Mouse (Mus musculus) lung, adult 18-20 months (tissue): ENCODE results near the gene Gm49388.

Experiments used
- DNase-seq, 2 experiments: peaks; one replicate each; pipeline ENCODE4 v3.0.0; 2022; ENCODE audit warnings: mixed read lengths in 2 of 2

The Gm49388 gene

DNA sequence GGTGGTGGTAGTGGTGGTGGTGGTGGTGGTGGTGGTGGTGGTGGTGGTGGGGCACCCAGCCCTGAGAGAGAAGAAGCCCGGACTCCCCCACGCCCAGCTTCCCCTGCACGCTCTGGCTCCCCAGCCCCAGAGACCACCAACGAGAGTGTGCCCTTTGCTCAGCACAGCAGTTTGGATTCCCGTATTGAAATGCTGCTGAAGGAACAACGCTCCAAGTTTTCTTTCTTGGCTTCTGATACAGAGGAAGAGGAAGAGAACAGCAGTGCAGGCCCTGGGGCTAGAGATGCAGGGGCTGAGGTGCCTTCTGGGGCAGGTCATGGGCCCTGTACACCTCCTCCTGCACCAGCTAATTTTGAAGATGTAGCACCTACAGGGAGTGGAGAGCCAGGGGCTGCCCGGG is at the start of gene Gm49388:
TSS of gene Gm49388 (plus strand) at position 301 of the 400 bp plus-strand sequence.
- no peak for DNase-seq

DNA sequence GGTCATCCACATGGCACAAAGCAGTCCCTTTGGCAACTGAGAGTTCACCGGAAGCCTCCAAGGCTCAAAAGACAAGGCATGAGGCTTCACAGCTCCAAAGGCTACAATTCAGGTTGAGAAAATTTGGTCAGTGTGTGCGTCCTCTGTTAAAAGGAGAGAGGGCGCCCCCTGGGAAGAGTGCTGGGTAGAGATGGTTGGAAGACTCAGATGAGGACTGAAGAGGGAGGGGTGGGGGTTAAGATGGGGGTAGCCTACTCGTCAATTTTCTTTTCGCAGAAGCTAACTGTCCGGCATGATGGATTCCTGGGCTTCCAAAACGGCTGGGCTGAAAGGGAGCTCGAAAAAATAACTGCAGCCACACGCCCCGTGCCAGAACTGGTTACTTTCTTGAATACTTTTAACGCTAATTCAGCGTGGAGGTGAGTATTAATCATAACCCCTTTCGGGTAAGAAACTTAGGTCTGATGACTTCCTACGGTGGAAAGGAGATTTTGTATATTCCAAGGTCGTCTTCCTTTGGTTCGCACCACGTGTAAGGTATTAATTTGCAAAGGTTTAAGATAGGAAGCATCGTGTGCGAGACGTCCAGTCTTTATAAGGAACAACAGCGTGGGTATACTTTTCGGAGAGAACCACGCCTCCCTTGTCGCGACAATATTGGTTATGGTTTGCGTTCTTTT is 40.9 kb upstream of the Gm49388 start, which contains the start of gene Fbxl19:
TSS of gene Fbxl19 (plus strand) at position 178 of the 680 bp plus-strand sequence.
- peak; percentile 70 to 78 for DNase-seq

DNA sequence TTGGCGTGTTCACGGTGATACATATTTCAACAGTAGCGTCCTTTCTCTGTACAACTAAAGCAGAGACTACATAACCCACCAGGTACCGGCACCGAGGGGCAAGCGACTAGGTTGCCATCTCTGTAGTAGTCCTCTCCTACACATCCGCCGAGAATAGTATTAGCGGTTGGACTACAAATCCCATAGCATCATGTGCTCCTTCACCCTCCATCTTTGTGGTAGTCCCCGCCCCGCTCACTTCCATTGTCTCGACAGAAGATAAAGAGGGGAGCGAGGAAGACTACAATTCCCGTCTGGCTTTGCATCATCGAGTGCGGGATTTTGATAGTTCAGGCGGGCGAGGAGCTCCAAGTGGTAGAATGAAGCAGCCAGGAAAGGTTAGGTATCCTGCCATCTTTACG is 40.2 kb upstream of the Gm49388 start:
- peak; percentile 96 to 97 for DNase-seq

DNA sequence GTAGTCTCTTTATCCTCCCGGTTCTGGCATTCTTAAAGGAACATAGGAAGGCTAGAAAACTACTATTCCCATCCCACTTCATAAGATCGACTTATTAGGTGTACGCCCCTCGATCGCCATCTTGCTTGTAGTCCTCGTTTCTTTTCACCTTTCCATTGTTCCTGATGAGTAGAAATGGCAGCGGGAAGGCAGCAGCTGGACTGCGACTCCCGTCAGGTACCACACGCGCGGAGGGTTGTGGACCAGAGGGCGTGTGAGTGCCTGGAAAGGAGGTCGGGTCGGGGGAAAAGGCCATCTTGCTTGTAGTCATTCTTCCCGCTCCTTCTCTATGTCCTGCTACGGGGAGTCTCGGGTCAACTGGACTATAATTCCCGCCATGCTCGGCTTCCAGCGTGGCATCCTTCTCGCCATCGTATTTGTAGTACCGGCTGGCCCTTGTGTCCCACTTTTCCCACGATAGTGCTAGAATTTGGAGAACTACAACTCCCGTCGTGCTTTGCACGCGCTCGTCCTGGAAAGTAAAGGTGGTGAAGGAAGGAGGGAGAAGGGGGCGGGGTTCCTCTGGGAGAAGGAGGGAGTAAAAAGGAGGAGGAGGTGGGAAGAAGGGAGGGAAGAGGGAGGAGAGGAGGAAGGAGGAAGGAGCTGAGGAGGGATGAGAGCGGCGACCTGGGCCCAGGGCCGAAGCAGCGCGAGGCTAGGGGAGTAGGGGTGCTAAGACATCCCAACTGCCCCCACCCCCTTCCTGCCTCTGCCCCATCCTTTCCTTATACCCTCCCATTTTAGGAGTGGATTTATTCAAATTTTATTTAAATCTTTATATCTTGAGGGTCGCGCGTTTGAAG is 39.5 kb upstream of the Gm49388 start:
- DNase-seq, result peak; percentile 99

DNA sequence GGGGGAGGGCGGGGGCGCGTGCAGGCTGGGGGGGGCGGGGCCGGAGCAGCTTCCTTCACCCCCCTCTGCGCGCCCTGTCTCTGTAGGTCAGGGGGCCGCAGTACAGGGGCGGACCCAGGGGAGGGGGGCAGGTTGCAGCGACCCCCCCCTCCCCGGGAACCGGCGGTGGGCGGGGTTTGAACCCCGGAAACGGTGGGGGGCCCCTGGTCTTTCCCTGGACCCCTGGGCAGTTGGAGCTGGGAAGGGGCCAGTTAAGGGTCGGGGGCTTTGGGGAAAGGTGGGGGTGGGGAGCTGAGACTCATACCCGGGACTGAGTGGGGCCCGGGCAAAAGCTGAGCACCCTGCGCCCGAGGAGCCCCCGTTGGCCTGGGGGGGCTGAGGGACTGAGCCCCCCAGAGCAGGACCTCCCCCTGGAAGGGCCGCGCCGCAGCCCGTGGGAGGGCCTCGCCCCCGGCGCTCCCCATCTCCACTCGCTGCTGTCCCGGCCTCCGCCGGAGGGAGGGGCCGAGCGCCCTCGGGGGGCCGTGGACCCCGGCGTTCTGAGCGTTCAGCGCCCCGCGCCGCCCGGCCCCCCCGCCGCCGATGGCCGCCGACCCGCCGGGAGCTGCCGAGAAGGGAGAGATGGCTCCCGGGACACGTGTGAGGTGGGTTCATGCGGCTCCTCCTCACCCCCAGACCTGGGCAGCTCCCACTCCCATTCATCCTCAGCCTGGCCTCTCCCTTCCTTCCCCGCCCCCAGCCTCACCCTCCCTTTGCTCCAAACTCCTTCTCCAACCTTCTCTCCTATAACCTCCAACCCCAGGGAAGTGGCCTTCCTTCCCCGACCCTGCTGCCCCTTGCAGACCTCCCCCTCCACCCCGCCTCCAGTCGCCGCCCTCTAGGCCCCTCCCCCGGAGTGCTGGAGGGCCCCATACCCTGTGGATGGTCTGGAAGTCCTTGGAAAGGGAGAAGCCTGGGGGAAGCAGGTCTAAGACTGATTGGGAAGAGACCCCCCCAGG is 38.6 kb upstream of the Gm49388 start:
- DNase-seq, result no peak

DNA sequence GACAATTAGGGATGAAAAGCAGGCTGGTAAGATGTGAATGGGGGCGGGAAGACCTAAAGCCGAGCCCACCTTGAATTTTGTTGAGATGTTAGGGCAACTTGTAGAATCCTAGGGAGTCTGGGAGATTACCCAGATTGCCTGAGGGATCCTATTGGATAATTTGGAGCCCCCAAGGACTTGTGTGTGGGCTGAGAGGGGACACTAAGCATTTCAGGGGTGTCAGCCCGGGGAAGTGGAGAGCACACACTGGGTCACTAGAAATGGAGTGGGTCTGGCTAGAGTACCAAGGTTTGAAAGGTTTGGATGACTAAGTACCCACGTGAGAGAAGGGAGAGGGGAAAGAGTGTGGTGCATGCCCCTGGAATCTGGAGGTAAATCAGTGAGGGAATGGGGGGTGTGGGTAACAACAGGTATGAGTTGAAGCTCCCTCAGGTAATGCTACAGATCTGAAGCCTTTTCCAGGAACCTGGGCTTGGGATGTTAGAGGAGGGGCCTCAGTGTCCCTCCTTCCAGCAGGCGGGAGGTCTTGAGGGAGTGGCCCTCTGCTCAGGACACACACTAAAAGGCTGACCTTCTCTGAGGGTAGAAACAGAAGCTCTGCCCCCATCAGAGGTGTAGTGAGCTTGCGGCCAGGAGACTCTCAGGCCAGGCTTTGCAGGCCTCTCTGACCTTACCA is 37.7 kb upstream of the Gm49388 start:
- DNase-seq, result no peak

DNA sequence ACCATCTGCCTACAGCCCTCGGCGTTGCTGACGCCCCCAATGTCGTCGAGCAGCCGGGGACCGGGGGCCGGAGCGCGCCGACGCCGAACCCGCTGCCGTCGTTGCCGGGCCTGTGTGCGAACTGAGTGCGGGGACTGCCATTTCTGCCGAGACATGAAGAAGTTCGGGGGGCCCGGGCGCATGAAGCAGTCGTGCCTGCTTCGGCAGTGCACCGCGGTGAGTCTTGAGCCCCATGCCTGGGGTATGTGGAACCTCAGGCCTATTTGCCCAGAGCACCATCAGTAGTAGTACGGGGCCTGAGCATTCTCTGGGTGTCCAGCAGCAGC is 37.2 kb upstream of the Gm49388 start:
- no peak for DNase-seq

DNA sequence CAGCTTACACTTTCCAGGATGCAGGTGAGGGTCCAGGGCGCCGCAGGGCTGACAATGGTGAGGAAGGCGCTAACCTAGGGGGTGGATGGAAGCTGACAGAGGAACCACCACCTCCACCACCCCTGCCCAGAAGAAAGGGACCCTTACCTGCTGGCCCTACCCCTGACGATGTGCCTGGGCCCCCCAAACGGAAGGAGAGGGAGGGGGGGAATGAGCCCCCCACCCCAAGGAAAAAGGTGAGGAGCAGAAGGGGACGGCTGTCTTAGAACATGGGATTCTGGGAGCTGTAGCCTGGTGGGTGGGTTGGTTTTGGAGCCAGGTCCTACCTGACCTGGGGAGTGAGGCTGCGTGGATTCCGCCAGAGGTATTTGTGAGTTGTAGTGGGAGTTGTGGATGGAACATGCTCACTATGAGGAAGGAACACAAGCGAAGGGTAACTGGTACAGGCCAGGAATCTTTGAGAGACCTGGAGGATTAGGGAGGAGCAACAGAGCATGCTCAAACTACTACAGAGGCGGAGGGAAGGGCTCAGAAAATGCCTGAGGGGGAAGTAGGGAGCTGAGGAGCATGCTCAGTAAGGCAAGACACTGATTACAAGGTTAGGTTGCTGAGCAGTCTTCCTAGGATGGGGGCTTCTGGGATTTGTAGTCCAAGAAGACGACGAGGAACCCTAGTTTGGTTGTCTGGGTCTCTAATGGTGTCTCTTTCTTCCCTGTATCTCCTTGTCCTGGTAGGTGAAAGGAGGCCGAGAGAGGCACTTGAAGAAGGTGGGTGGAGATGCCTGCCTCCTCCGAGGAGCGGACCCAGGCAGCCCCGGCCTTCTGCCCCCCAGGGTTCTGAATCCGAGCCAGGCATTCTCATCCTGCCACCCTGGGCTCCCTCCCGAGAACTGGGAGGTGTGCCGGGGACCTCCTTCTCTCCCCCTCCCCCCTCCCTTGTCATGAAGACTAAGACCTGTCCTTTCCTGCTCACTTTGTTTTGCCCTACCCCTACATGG is 35.0 kb upstream of the Gm49388 start:
- DNase-seq, result peak in 1 of 2 experiments; percentile 57

DNA sequence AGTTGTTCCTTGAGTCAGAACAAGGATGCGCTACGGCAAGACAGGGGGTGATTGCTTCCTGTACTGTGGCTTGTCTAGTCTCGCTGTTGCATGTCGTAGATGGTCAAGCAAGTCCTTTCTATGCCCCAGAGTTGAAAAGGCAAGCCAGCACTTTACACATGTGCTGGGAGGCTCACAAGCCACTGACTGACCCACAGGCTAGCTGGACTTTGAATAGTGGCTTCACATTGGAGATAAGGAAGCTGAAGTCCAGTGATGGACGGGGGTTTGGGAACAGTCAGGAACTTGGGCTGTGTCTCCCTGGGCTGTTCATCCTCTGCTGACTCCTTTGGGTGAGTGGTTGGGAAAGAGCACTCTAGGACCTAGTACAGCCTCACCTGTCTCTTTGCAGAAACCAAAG is 33.8 kb upstream of the Gm49388 start:
- no peak for DNase-seq

DNA sequence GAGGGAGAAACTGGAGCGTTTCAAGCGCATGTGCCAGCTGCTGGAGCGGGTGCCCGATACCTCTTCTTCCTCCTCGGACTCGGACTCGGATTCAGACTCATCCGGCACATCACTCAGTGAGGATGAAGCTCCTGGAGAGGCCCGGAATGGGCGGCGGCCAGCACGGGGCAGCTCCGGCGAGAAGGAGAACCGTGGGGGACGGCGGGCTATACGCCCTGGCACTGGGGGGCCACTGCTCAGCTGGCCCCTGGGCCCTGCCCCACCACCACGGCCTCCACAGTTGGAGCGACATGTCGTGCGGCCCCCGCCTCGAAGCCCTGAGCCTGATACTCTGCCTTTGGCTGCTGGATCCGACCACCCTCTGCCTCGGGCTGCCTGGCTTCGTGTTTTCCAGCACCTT is 33.3 kb upstream of the Gm49388 start:
- no peak for DNase-seq

DNA sequence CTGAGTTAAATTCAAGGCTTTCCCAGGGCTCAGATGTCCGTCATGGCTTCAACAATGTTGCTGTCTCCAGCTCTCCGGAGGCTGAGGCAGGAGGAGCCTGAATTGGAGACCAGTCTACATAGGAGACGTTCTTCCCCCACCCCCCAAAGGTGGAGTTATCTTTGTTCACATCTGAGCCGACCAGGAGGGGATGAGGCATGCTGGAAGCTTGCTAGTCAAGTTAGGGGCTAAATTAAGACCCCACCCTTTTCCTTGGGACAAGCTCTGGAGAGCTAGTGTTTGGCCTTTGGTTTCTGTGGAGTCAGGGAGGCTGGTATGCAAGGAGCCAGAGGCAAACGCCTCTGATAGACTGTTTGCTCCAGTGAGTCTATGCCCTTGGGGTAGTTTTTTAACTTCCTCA is 32.2 kb upstream of the Gm49388 start:
- no peak for DNase-seq

DNA sequence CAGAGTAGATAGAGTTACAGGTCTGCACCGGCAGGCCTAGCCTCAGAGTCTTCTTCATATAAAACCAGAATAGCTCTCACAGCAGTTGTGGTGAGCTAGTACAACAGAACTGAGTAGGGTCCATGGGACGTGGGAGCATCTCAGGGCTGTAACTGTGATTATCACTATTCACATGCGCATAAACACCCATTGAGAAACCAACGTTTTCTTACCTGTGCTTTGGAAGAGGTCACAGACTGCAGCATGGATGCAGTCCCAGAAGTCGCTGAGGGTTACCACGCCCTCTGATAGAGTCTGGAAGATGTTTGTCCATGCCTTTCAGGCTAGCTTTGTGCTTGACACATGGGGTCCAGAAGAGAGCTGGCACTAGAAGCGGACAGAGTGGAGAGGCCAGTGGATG is 31.7 kb upstream of the Gm49388 start:
- no peak for DNase-seq

DNA sequence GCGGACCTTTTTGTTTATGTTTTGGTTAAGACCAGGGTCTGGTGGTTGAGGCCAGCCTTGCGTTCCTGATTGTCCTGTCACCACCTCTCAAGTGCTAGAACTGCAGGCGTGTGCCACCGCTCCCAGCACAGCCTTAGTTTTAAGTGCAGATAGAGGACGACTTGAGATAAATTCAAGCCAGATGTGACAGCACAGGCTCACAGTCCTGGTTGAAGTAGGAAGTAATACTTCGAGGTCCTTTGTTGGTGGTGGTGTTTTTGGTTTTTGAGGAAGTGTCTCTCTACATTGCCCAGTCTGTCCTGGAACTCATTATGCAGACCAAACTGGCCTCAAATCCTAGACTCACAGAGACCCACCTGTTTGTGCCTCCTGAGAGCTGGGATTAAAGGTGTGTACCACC is 25.7 kb upstream of the Gm49388 start:
- no peak for DNase-seq

DNA sequence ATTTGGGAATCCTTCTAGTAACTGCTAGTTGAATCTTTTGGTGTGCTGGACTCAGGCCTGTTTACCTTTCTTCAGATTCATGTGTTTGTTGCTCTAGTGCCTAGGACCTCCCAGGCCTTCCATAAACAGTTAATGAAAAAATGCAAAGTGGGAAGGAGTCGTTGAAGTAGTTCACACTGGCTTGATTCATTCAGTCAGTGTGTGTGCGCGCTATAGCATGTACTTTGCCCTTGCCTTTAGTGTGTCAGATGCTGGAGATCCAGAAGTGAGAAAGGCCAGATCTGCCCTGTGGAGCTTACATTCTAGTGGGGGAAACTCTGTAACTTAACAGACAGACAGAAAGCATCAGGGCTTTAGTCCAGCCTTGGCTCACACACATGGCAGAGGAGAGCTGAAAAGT is 24.9 kb upstream of the Gm49388 start:
- no peak for DNase-seq

DNA sequence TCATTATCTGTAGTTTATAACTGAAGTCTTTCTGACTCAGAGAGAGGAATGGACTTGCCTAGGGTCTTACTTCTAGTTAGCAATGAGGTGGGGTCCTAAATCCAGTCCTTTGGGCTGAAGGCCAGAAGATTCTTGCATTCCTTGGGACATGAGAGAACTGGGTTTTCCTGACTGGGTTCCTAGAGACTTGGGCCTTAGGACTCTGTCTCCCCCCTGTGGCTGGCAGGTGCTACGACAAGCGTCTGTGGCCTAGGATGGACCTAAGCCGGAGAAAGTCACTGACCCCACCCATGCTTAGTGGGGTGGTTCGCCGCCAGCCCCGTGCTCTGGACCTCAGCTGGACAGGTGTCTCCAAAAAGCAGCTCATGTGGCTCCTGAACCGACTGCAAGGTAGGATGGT is 24.4 kb upstream of the Gm49388 start:
- peak; percentile 66 to 72 for DNase-seq

DNA sequence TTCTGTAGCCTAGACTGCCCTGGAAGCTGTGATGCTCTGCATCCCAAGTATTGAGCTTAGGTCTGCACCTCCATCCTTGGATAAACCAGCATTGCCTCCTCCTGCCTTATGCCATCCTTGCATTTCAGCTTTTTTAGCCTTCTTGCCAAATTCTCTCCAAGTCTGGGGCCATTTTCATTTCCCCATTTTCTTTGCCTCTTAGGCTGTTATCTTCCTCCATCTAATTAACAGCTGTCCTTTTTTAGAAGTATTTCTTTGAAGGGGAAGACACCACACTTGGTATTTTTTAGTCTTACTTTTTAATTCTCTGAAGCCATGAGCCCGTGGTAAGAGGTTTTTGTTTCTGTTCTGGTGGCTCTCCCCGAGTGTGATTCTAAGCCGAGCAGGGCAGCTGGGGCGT is 21.8 kb upstream of the Gm49388 start:
- no peak for DNase-seq

DNA sequence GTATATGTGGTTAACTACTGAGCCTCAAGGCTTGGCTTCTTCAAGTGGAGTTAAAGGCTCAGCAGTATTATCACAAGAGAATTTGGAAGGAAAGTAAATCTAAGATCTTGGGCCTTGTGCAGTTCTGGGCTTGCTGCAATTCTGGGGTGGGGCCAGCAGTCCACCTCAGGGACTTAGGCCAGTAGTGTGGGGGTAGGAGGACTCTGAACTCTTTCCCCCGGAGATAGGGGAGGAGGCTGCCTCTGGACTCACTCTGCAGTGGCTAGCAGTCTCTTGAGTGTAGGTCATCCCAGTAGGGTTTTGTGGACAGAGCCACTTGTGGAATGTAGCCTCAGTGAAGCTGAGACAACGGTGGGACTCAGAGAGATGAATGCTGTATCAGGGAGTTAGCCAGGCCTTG is 19.7 kb upstream of the Gm49388 start:
- DNase-seq, result no peak

DNA sequence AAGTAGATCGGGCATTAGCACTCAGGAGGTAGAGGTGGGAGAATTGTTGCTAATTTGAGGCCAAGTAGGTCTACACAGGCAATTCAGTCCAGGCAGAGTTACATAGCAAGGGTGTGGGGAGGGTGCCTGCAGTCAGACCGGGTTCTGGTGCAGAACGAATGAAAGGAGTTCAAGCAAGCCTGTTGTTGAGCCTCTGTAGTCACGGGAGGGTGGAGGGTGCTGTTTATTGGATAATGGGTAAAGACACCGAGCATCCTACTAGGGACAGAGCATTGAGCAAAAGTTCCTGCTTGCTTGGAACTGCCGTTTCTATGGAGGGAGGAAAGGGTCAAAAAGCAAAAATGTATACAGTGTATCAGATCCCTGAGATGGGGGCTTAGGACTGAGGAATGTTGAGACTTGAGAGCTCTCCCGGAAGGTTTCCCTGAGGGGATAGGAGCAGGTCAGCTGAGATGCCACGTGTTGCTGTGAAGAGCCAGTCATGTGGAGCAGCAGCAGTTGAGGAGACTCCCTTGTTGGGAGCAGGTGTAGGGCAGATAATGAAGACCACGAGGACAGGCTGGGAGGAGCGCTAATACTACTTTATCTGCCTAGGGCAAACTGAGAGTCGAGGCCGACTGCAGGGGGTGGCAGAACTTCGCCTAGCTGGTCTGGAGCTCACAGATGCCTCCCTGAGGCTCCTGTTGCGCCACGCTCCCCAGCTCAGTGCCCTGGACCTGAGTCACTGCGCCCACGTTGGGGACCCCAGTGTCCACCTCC is 18.4 kb upstream of the Gm49388 start:
- DNase-seq, result no peak

DNA sequence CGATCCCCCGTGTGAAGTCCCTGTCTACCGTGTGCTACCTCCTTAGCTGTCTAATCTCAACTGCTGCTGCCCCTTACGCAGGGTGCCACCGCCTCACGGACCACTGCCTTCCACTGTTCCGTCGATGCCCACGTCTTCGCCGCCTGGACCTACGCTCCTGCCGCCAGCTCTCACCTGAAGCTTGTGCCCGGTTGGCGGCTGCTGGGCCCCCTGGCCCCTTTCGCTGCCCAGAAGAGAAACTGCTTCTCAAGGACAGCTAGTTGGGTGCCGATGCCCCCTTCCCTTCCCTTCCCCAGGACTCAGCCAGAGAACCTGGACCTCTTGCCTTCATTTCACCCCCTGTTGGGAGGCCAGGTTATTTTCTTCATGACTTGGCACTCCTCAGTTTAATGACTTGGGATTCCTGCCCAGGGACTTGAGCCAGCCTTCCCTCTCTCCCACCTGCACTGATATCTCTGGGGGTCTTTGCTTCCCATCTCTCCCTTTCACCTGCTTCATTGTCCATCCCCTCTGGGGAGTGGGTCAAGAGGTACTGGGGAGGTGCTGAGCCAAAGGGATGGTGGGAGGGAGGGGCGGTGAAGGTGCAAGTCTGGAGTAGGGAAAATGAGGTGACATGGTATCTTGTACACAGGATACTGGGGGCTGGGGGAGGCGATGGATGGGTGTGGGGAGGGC is 17.6 kb upstream of the Gm49388 start:
- no peak for DNase-seq
